Mouse (Mus musculus): ENCODE measurements around the gene Itpripl1.
"Not testable (repeated sequence)": the region's sequence is repeated elsewhere in the genome, so short reads cannot be mapped to it uniquely, and the experiment has no call there.

Gene Itpripl1

GRCm38 (mm10) chr2:127143158-127144063, at the start of gene Itpripl1:
TSS of gene Itpripl1 (minus strand) at chr2:127143442.
- peak; percentile 51 for DNase-seq (ENCODE audit: low read depth, low spot score)

GRCm38 (mm10) chr2:127189574-127189973, 46.3 kb upstream of the Itpripl1 start:
- DNase-seq (ENCODE audit: low read depth, low spot score): no peak

- peak; percentile 76 for DNase-seq (ENCODE audit: low read depth, low spot score)
Observed at GRCm38 (mm10) chr2:127182598-127183381, 39.5 kb upstream of the Itpripl1 start.

GRCm38 (mm10) chr2:127166261-127166660, 23.0 kb upstream of the Itpripl1 start:
- DNase-seq (ENCODE audit: low read depth, low spot score): peak; percentile 44

- no peak for DNase-seq (ENCODE audit: low read depth, low spot score)
Observed at GRCm38 (mm10) chr2:127165675-127166074, 22.4 kb upstream of the Itpripl1 start.

- DNase-seq (ENCODE audit: low read depth, low spot score): no peak
Observed at GRCm38 (mm10) chr2:127145699-127146098, 2.5 kb upstream of the Itpripl1 start.

- no peak for DNase-seq (ENCODE audit: low read depth, low spot score)
Observed at GRCm38 (mm10) chr2:127142577-127143157, 575 bp downstream of the Itpripl1 start.

- DNase-seq (ENCODE audit: low read depth, low spot score): no peak
Observed at GRCm38 (mm10) chr2:127142031-127142430, 1.2 kb downstream of the Itpripl1 start.

- DNase-seq (ENCODE audit: low read depth, low spot score): no peak
Observed at GRCm38 (mm10) chr2:127140011-127140410, 3.2 kb downstream of the Itpripl1 start.

- no peak for DNase-seq (ENCODE audit: low read depth, low spot score)
Observed at GRCm38 (mm10) chr2:127139605-127140004, 3.6 kb downstream of the Itpripl1 start.

GRCm38 (mm10) chr2:127139094-127139493, 4.1 kb downstream of the Itpripl1 start:
- no peak for DNase-seq (ENCODE audit: low read depth, low spot score)

- no peak for DNase-seq (ENCODE audit: low read depth, low spot score)
Observed at GRCm38 (mm10) chr2:127138449-127138848, 4.8 kb downstream of the Itpripl1 start.

GRCm38 (mm10) chr2:127137838-127138420, 5.3 kb downstream of the Itpripl1 start:
- no peak for DNase-seq (ENCODE audit: low read depth, low spot score)

GRCm38 (mm10) chr2:127136979-127137378, 6.3 kb downstream of the Itpripl1 start:
- DNase-seq (ENCODE audit: low read depth, low spot score): peak; percentile 83

GRCm38 (mm10) chr2:127135255-127135654, 8.0 kb downstream of the Itpripl1 start:
- DNase-seq (ENCODE audit: low read depth, low spot score): not testable (repeated sequence)

- peak; percentile 90 for DNase-seq (ENCODE audit: low read depth, low spot score)
Observed at GRCm38 (mm10) chr2:127133621-127134461, 9.4 kb downstream of the Itpripl1 start, which contains the start of gene Ncaph. TSS of gene Ncaph (minus strand) at chr2:127133954.

- no peak for DNase-seq (ENCODE audit: low read depth, low spot score)
Observed at GRCm38 (mm10) chr2:127131353-127131752, 11.9 kb downstream of the Itpripl1 start.

- DNase-seq (ENCODE audit: low read depth, low spot score): no peak
Observed at GRCm38 (mm10) chr2:127128926-127129325, 14.3 kb downstream of the Itpripl1 start.

GRCm38 (mm10) chr2:127121591-127122235, 21.5 kb downstream of the Itpripl1 start:
- no peak for DNase-seq (ENCODE audit: low read depth, low spot score)

GRCm38 (mm10) chr2:127108986-127109385, 34.3 kb downstream of the Itpripl1 start:
- no peak for DNase-seq (ENCODE audit: low read depth, low spot score)

All from forelimb bud, embryonic 11.5 days (tissue).